Comparison of ENCODE assay signal across 8 mouse cellular contexts in the genomic region with DNA sequence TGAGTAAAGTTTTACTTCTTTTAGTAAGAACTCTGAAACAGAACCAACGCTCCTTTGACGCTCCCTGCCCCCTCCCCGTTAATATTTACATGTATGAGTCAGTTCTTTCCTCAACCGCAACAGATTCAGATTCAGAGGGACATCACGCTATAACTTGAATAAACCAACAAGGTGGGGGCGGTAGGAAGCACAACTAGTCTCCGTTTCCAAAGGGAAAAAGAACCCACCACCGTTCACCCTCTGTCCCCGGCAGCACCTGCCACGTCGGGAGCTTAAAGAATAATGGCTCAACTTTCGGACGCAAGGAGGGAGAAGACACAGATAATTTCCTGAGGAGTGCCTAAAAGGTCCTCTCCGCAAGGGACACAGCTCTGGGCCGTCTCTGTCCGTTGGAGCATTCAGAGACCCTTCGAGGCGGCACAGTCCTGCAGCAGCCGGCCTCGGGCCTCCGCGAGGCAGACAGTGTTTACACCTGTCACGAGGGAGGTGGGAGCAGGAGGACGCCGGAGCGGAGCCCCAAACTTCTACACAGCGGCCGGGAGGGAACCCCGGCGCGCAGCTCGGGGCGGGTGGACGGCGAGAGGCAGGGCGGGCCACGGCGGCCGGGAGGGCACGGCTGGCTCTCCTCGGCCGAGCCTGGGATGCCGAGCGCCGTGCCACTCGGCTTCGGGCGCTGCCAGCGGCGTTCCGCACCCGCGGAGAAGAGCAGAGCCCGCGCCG. TPM values are rescaled to one million over a fixed set of nuclear protein-coding genes. Genes with fewer than 3 reads are reported as not detected.
DNase-seq lines count a peak whose midpoint lies in the region; ATAC-seq lines count a peak whose summit lies in the region.

No protein-coding gene starts in this region.

- under 1% methylated on average over 45 of the region's 56 CpGs for WGBS in intestine, embryonic 14.5 days
- under 1% methylated on average over 54 of the region's 56 CpGs for WGBS in limb, embryonic 15.5 days
- under 1% methylated on average over 56 of the region's 56 CpGs for WGBS in midbrain, embryonic 14.5 days
- WGBS in stomach, embryonic 14.5 days = under 1% methylated on average over 56 of the region's 56 CpGs

- H3K27me3 ChIP-seq in intestine, embryonic 14.5 days (replicated peaks; ENCODE audit: control insufficient read depth, insufficient read depth, low read length) = no peaks in the 10 kb centered on the region
- H3K27me3 ChIP-seq in limb, embryonic 15.5 days = no peaks in the 10 kb centered on the region
- no peaks in the 10 kb centered on the region for H3K27me3 ChIP-seq in midbrain, embryonic 14.5 days (ENCODE audit: control insufficient read depth, insufficient read depth, low read length)
- H3K27me3 ChIP-seq in stomach, embryonic 14.5 days (ENCODE audit: control insufficient read depth, insufficient read depth, low read length) = no peaks in the 10 kb centered on the region

- H3K9ac ChIP-seq in intestine, embryonic 14.5 days (ENCODE audit: low read length) = peak overlapping the region; percentile 83
- H3K9ac ChIP-seq in limb, embryonic 15.5 days = peak overlapping the region; percentile 81
- peak overlapping the region; percentile 92 for H3K9ac ChIP-seq in midbrain, embryonic 14.5 days (replicated peaks; ENCODE audit: low read length)
- peak overlapping the region; percentile 84 for H3K9ac ChIP-seq in stomach, embryonic 14.5 days (replicated peaks; ENCODE audit: low read depth, low read length)

- 0 out of 2 replicates have a peak, but pooled peaks cover 4% of the 10 kb centered on the region for H3K4me1 ChIP-seq in intestine, embryonic 14.5 days (replicated peaks; ENCODE audit: control insufficient read depth, insufficient read depth, low read length)
- H3K4me1 ChIP-seq in limb, embryonic 15.5 days = no peaks in the 10 kb centered on the region; the same call in 1 of the 2 replicates
- peaks cover 5% of the 10 kb centered on the region; the same call in 1 of the 2 replicates for H3K4me1 ChIP-seq in midbrain, embryonic 14.5 days (ENCODE audit: control insufficient read depth, insufficient read depth, low read length)
- no peaks in the 10 kb centered on the region for H3K4me1 ChIP-seq in stomach, embryonic 14.5 days (ENCODE audit: control insufficient read depth, insufficient read depth, low read length)

- H3K9me3 ChIP-seq in intestine, embryonic 14.5 days (ENCODE audit: control insufficient read depth, low read length) = no peaks in the 10 kb centered on the region
- H3K9me3 ChIP-seq in limb, embryonic 15.5 days = no peaks in the 10 kb centered on the region
- H3K9me3 ChIP-seq in midbrain, embryonic 14.5 days (ENCODE audit: control insufficient read depth, low read length) = no peaks in the 10 kb centered on the region
- H3K9me3 ChIP-seq in stomach, embryonic 14.5 days (ENCODE audit: control insufficient read depth, low read depth, low read length) = no peaks in the 10 kb centered on the region

- H3K4me3 ChIP-seq in intestine, embryonic 14.5 days (ENCODE audit: low read depth, low read length) = peak overlapping the region; percentile 91
- H3K4me3 ChIP-seq in limb, embryonic 15.5 days = peak overlapping the region; percentile 99
- peak overlapping the region; percentile 96 for H3K4me3 ChIP-seq in midbrain, embryonic 14.5 days (replicated peaks; ENCODE audit: low read depth, low read length)
- H3K4me3 ChIP-seq in stomach, embryonic 14.5 days (ENCODE audit: low read depth, low read length) = peak overlapping the region; percentile 93

- H3K4me2 ChIP-seq in intestine, embryonic 14.5 days (ENCODE audit: low read length) = peak overlapping the region; percentile 84
- peak overlapping the region; percentile 86 for H3K4me2 ChIP-seq in limb, embryonic 15.5 days
- peak overlapping the region; percentile 55 for H3K4me2 ChIP-seq in midbrain, embryonic 14.5 days (ENCODE audit: low read length)
- H3K4me2 ChIP-seq in stomach, embryonic 14.5 days (replicated peaks; ENCODE audit: low read depth, low read length) = peak overlapping the region; percentile 63

- DNase-seq in gastrocnemius, adult 18-20 months (ENCODE audit: low spot score) = peak; percentile 22
- DNase-seq in gastrocnemius, adult 8-10 months (ENCODE audit: low spot score in 2 of 2) = no peak
- DNase-seq in c-Kit-positive CD71-negative TER-119-negative erythroid progenitor cells, embryonic 14.5 days (ENCODE audit: low read depth) = peak; percentile 55
- peak; percentile 18 to 36 for DNase-seq in frontal cortex, postnatal 25 days (ENCODE audit: low spot score in 2 of 2)
- peak; percentile 85 for DNase-seq in intestine, embryonic 14.5 days (ENCODE audit: low spot score)
- peak; percentile 64 for DNase-seq in midbrain, embryonic 14.5 days

- H3K36me3 ChIP-seq in intestine, embryonic 14.5 days (ENCODE audit: control insufficient read depth, insufficient read depth, low read length) = no peaks in the 10 kb centered on the region
- H3K36me3 ChIP-seq in limb, embryonic 15.5 days = no peaks in the 10 kb centered on the region; the same call in 1 of the 2 replicates
- no peaks in the 10 kb centered on the region for H3K36me3 ChIP-seq in midbrain, embryonic 14.5 days (ENCODE audit: control insufficient read depth, insufficient read depth, low read length)
- H3K36me3 ChIP-seq in stomach, embryonic 14.5 days (ENCODE audit: control insufficient read depth, insufficient read depth, low read length) = no peaks in the 10 kb centered on the region

- ATAC-seq in intestine, embryonic 14.5 days (replicated peaks; ENCODE audit: low FRiP score, low TSS enrichment, low read depth) = peak; percentile 53
- ATAC-seq in limb, embryonic 15.5 days (ENCODE audit: insufficient number of reproducible peaks, low FRiP score, low TSS enrichment, low read depth) = peak; percentile 48; the same call in 1 of the 2 replicates
- peak; percentile 29; the same call in 1 of the 2 replicates for ATAC-seq in midbrain, embryonic 14.5 days (ENCODE audit: low FRiP score, low TSS enrichment)
- ATAC-seq in stomach, embryonic 14.5 days (ENCODE audit: insufficient number of reproducible peaks, insufficient read depth, low FRiP score, low read depth) = peak; percentile 20; the same call in 1 of the 2 replicates

- peak overlapping the region; percentile 94 for H3K27ac ChIP-seq in intestine, embryonic 14.5 days (ENCODE audit: low read depth)
- peak overlapping the region; percentile 94 for H3K27ac ChIP-seq in limb, embryonic 15.5 days
- peak overlapping the region; percentile 97 for H3K27ac ChIP-seq in midbrain, embryonic 14.5 days (replicated peaks; ENCODE audit: low read depth, low read length)
- peak overlapping the region; percentile 96 for H3K27ac ChIP-seq in stomach, embryonic 14.5 days (ENCODE audit: low read length)

RNA-seq across cellular contexts. Expression of gene Aftph, which starts 0.7 kb away (rescaled TPM):
- total RNA-seq in gastrocnemius, adult 18-20 months (2021) = 10 to 100 TPM; 18.1 to 22.2 TPM
- 10 to 100 TPM; 18.3 to 25.0 (median 19.0) TPM for total RNA-seq in gastrocnemius, adult 8-10 months (2022)
- polyA plus RNA-seq in intestine, embryonic 14.5 days (2014; fragmentation: Nextera tagmentation; extraction: Ambion mirVana) = 21.1 and 25.6 TPM in 2 replicates
- polyA plus RNA-seq in limb, embryonic 15.5 days (2015; fragmentation: Nextera tagmentation; extraction: Ambion mirVana) = 19.8 and 22.6 TPM in 2 replicates
- 34.3 and 44.8 TPM in 2 replicates for polyA plus RNA-seq in midbrain, embryonic 14.5 days (2014; fragmentation: Nextera tagmentation; extraction: Ambion mirVana)
- 24.5 and 25.9 TPM in 2 replicates for polyA plus RNA-seq in stomach, embryonic 14.5 days (2014; fragmentation: Nextera tagmentation; extraction: Ambion mirVana)

Comparison
In these comparisons a context has a peak if more than half of its experiments do, and no peak if none do; other contexts are left out.
1. DNase-seq: peak in gastrocnemius, adult 18-20 months (single experiment), c-Kit-positive CD71-negative TER-119-negative erythroid progenitor cells, embryonic 14.5 days (single experiment), frontal cortex, postnatal 25 days (2 of 2), intestine, embryonic 14.5 days (single experiment) and midbrain, embryonic 14.5 days (single experiment); none in gastrocnemius, adult 8-10 months (0 of 2).
2. Peak in every context shown above with its lines, with median percentiles within 50 percentile points of each other: ATAC-seq, H3K27ac ChIP-seq, H3K4me2 ChIP-seq, H3K4me3 ChIP-seq and H3K9ac ChIP-seq.